Mouse (Mus musculus) CH12.LX (cell line): ENCODE measurements around the gene Adgrg1.

Experiments used
- CTCF ChIP-seq, 2 experiments: IDR thresholded peaks in 1 of 2; conservative IDR thresholded peaks in 1 of 2; 2 replicates each; pipeline ENCODE4 v1.5.1; 2011 to 2012; ENCODE audit warnings: low read depth in 2 of 2, low read length in 2 of 2, improper control_type of control experiment in 1 of 2, inconsistent platforms in 1 of 2, mild to moderate bottlenecking in 1 of 2, moderate library complexity in 1 of 2
- EP300 ChIP-seq: IDR thresholded peaks from 2 replicates; pipeline ENCODE4 v1.6.1; 2011; ENCODE audit warnings: low read length, improper control_type of control experiment
- JUND ChIP-seq: conservative IDR thresholded peaks from 2 replicates; pipeline ENCODE4 v1.6.1; 2011; ENCODE audit warnings: low read depth, low read length, improper control_type of control experiment
- KAT2A ChIP-seq: IDR thresholded peaks from 2 replicates; pipeline ENCODE4 v1.6.1; 2012; ENCODE audit warnings: low read length, improper control_type of control experiment, inconsistent platforms; ENCODE audit not compliant: insufficient replicate concordance
- ZC3H11A ChIP-seq: IDR thresholded peaks from 2 replicates; pipeline ENCODE4 v1.6.1; 2012; ENCODE audit warnings: low read depth, mild to moderate bottlenecking, inconsistent platforms, low read length, improper control_type of control experiment
- ZMIZ1 ChIP-seq: IDR thresholded peaks from 2 replicates; pipeline ENCODE4 v1.6.1; 2012; ENCODE audit warnings: low read depth, mild to moderate bottlenecking, inconsistent platforms, low read length, improper control_type of control experiment
- ZNF384 ChIP-seq: IDR thresholded peaks from 2 replicates; pipeline ENCODE4 v1.6.1; 2012; ENCODE audit warnings: low read depth, low read length, improper control_type of control experiment, inconsistent platforms

- TF ChIP-seq CTCF (conservative IDR thresholded peaks at IDR 0.05 in 1 of 2, IDR thresholded peaks at IDR 0.05 in 1 of 2; ENCODE audit: low read depth in 2 of 2, low read length in 2 of 2), result no peak
- no peak for TF ChIP-seq EP300
- no peak for TF ChIP-seq KAT2A
- TF ChIP-seq JUND, result no peak
- TF ChIP-seq ZNF384, result no peak
- TF ChIP-seq ZC3H11A, result no peak
- TF ChIP-seq ZMIZ1, result no peak
Measured at GRCm38 (mm10) chr8:95059812-95060533, 85.4 kb downstream of the Adgrg1 start.
